Mouse (Mus musculus) kidney, adult 2 months (tissue): ENCODE results near the gene Slc44a1.

Experiments used
- CTCF ChIP-seq: fragments of 200-500 bp; conservative IDR thresholded peaks from 2 replicates; pipeline ENCODE4 v1.5.1; 2011; ENCODE audit warnings: low read depth, mild to moderate bottlenecking, control low read depth, low read length, moderate library complexity, mixed read lengths; ENCODE audit not compliant: insufficient read depth, insufficient read length
- POLR2A ChIP-seq: fragments of 200-500 bp; IDR thresholded peaks from one replicate; pipeline ENCODE4 v1.6.1; 2011; ENCODE audit warnings: low read depth, low read length, control low read depth

DNA sequence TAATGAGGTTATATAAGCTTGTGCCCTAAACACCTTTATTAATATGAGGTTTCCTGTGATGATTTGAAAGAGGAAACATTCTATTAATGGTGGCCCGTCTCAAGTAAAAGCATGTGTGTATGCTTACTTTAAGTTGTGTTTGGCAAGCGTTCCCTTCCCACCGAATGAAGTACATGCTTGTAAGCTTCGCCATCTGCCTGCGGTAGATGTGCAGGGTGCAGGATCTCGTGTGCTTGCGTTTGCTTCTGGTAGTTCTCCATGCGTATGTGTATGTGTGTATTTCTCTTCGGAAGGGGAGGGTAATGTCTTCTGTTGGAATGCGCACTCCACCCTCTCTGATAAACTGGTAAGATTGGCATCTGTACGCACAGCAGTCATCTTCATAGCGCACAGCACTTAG, 95.6 kb downstream of the Slc44a1 start:
- TF ChIP-seq POLR2A, result no peak
- no peak for TF ChIP-seq CTCF
